Mouse (Mus musculus) embryonic facial prominence, embryonic 12.5 days (tissue): Measurements from ENCODE around the gene Kif21a. TPM values are rescaled to one million over a fixed set of nuclear protein-coding genes. Genes with fewer than 3 reads are reported as not detected.
A peak's percentile ranks its signal among the peaks of the same experiment; 100 is the strongest.

Experiments used
- ATAC-seq: fragments of 200-750 bp; cut with Nextera tagmentation; 2 replicates; pipeline ENCODE4 v1.8.0; 2017; ENCODE audit not compliant: insufficient number of reproducible peaks, insufficient read depth, low FRiP score, low TSS enrichment
- H3K27ac ChIP-seq: fragments of 300-500 bp; sonication (generic); 2 replicates; pipeline ENCODE4 v1.5.1; 2016; ENCODE audit warnings: mild to moderate bottlenecking
- H3K27me3 ChIP-seq: fragments of 300-500 bp; sonication (generic); 2 replicates; pipeline ENCODE4 v1.6.1; 2016; ENCODE audit warnings: mild to moderate bottlenecking, moderate library complexity
- H3K36me3 ChIP-seq: fragments of 300-500 bp; sonication (generic); 2 replicates; pipeline ENCODE4 v1.6.1; 2016; ENCODE audit warnings: mild to moderate bottlenecking
- H3K4me1 ChIP-seq: fragments of 300-500 bp; sonication (generic); 2 replicates; pipeline ENCODE4 v1.6.1; 2016
- H3K4me2 ChIP-seq: fragments of 300-500 bp; sonication (generic); replicated peaks from 2 replicates; pipeline ENCODE4 v1.6.1; 2016; ENCODE audit warnings: mild to moderate bottlenecking, moderate library complexity
- H3K4me3 ChIP-seq: fragments of 300-500 bp; sonication (generic); 2 replicates; pipeline ENCODE4 v1.5.1; 2016; ENCODE audit warnings: mild to moderate bottlenecking
- H3K9ac ChIP-seq: fragments of 300-500 bp; sonication (generic); 2 replicates; pipeline ENCODE4 v1.6.1; 2016; ENCODE audit warnings: mild to moderate bottlenecking, moderate library complexity
- H3K9me3 ChIP-seq: fragments of 300-500 bp; sonication (generic); 2 replicates; pipeline ENCODE4 v1.6.1; 2016; ENCODE audit warnings: mild to moderate bottlenecking, moderate library complexity
- WGBS: fragments of 180-500 bp; shearing (Covaris S2); methylation state at CpG from one replicate; pipeline ENCODE4 v1.1.7; 2016; 5-methylcytosine and 5-hydroxymethylcytosine counted together
- polyA plus RNA-seq: library from polyadenylated mRNA; unstranded; fragments of >200 nt; fragmentation: Nextera tagmentation; extraction: Ambion mirVana; gene quantifications from 2 replicates; pipeline ENCODE4 v1.2.1, GENCODE M21; 2016

Kif21a gene
- polyA plus RNA-seq, 1 experiment from 2014 or later, result 9.5 TPM

DNA sequence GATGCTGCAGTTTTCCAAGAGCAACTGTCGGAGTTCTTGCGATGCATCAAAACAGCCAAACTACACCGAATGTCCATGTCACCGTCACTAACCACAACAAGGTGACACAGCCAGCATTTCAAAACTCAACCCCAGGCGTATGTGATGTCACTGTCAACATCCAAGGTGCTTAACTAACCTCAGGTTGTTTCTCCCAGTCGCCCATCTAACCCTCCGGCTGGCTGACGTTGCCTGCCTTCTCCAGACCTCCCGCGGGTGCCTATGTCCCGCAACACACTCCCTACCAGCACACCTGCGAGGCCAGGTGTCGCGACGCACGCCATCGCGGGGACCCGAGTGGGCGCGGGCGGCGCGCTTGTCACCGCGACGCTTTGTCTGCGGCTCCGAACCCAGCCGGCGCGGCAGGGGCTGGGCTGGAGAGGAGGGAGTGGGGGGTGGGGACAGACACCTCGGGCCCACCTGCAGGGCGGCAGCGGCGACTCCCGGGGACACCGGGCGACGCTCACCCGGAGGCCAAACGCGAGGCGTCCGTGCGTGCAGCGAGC lies 725 bp downstream of the Kif21a start:
- WGBS, result 2% methylated on average over 47 of the region's 47 CpGs
- Histone ChIP-seq H3K36me3 (no peaks in the 10 kb centered on the region), H3K4me1 (peaks cover 2% of the 10 kb centered on the region; the same call in 1 of the 2 replicates), H3K9me3 (no peaks in the 10 kb centered on the region), H3K27ac (peak overlapping the region; percentile 84), H3K4me3 (peak overlapping the region; percentile 78), H3K27me3 (no peaks in the 10 kb centered on the region), H3K9ac (peak overlapping the region; percentile 75), H3K4me2 (peak overlapping the region; percentile 99)
- peak; percentile 49; the same call in 1 of the 2 replicates for ATAC-seq

GRCm38 (mm10) chr15:91047627-91048026 lies 2.1 kb downstream of the Kif21a start:
- 83% methylated on average over 11 of the region's 11 CpGs for WGBS

GRCm38 (mm10) chr15:91046506-91046905 lies 3.2 kb downstream of the Kif21a start:
- H3K27me3 ChIP-seq, result no peaks in the 10 kb centered on the region
- no peak overlapping the region for H3K9ac ChIP-seq
- no peaks in the 10 kb centered on the region for H3K36me3 ChIP-seq
- ATAC-seq, result no peak
- peaks cover 2% of the 10 kb centered on the region; the same call in 1 of the 2 replicates for H3K4me1 ChIP-seq
- 65% methylated on average over 8 of the region's 8 CpGs for WGBS
- no peak overlapping the region for H3K4me2 ChIP-seq
- H3K4me3 ChIP-seq, result no peak overlapping the region
- no peak overlapping the region for H3K27ac ChIP-seq
- H3K9me3 ChIP-seq, result no peaks in the 10 kb centered on the region

More at GRCm38 (mm10) chr15:91047627-91048026, 2.1 kb downstream of the Kif21a start:
- Histone ChIP-seq H3K36me3 (no peaks in the 10 kb centered on the region), H3K9ac (no peak overlapping the region), H3K4me2 (no peak overlapping the region), H3K27ac (no peak overlapping the region), H3K9me3 (no peaks in the 10 kb centered on the region), H3K4me3 (no peak overlapping the region), H3K4me1 (peaks cover 2% of the 10 kb centered on the region; the same call in 1 of the 2 replicates), H3K27me3 (no peaks in the 10 kb centered on the region)
- ATAC-seq, result no peak

DNA sequence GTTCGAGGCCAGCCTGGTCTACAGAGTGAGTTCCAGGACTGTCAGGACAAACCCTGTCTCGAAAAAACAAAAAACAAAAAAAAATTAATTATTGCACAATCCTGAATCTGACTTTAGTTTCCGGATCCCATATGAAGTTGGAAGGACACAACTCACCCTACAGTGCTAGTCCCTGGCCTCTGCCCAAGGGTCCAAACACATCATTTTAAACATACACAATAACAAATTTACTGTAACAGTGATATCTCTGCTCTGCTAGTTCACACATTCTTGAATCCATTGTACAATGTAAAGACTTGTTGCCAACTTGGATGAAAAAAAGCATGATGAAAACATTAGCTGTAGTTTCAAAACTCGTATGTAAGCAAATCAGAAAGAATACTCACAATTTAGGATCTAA lies 6.5 kb downstream of the Kif21a start:
- no peak overlapping the region for H3K4me3 ChIP-seq
- no peak overlapping the region for H3K9ac ChIP-seq
- ATAC-seq, result no peak
- WGBS, result 87% methylated on average over 4 of the region's 4 CpGs
- no peaks in the 10 kb centered on the region for H3K27me3 ChIP-seq
- H3K4me2 ChIP-seq, result no peak overlapping the region
- H3K9me3 ChIP-seq, result no peaks in the 10 kb centered on the region
- H3K27ac ChIP-seq, result no peak overlapping the region
- no peaks in the 10 kb centered on the region for H3K4me1 ChIP-seq
- H3K36me3 ChIP-seq, result no peaks in the 10 kb centered on the region

DNA sequence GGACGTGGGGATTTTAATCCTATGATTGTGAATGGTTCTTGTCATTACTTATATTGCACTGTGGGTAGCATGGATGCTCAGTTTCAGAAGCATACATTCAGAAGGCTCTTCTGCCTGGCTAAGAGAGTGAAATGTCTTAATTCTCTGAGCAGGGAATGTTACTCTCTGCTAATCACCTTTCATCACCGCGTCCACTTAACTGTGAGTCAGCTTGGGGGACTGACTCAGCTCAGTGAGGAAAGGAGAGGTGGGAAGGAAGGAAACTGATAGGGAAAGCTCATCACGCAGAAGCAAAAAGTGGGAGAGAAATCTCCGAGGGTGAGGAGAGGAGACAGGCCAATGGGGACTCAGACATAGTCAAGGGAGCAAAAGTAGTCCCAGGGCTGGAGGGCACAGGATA lies 10.9 kb downstream of the Kif21a start:
- Histone ChIP-seq H3K4me1 (no peaks in the 10 kb centered on the region), H3K36me3 (no peaks in the 10 kb centered on the region), H3K4me3 (no peak overlapping the region), H3K27ac (no peak overlapping the region), H3K9ac (no peak overlapping the region), H3K9me3 (no peaks in the 10 kb centered on the region), H3K4me2 (no peak overlapping the region), H3K27me3 (no peaks in the 10 kb centered on the region)
- no peak for ATAC-seq
- 79% methylated on average over 5 of the region's 5 CpGs for WGBS

GRCm38 (mm10) chr15:91034090-91034489 lies 15.7 kb downstream of the Kif21a start:
- ATAC-seq, result no peak
- H3K4me2 ChIP-seq, result no peak overlapping the region
- H3K36me3 ChIP-seq, result no peaks in the 10 kb centered on the region
- WGBS, result 43% methylated on average over 4 of the region's 4 CpGs
- no peaks in the 10 kb centered on the region for H3K27me3 ChIP-seq
- H3K9me3 ChIP-seq, result 0 out of 2 replicates have a peak, but pooled peaks cover 4% of the 10 kb centered on the region
- H3K4me3 ChIP-seq, result no peak overlapping the region
- no peak overlapping the region for H3K27ac ChIP-seq
- no peaks in the 10 kb centered on the region for H3K4me1 ChIP-seq
- no peak overlapping the region for H3K9ac ChIP-seq

- Histone ChIP-seq H3K36me3 (no peaks in the 10 kb centered on the region), H3K4me3 (no peak overlapping the region), H3K4me2 (no peak overlapping the region), H3K9me3 (0 out of 2 replicates have a peak, but pooled peaks cover 4% of the 10 kb centered on the region), H3K27ac (no peak overlapping the region), H3K9ac (no peak overlapping the region), H3K4me1 (no peaks in the 10 kb centered on the region), H3K27me3 (no peaks in the 10 kb centered on the region)
- ATAC-seq, result no peak
- 70% methylated on average over 6 of the region's 6 CpGs for whole genome bisulfite sequencing
Observed at GRCm38 (mm10) chr15:91033529-91033928, 16.2 kb downstream of the Kif21a start.

GRCm38 (mm10) chr15:91028962-91029361 lies 20.8 kb downstream of the Kif21a start:
- Histone ChIP-seq H3K4me3 (no peak overlapping the region), H3K27ac (no peak overlapping the region), H3K27me3 (no peaks in the 10 kb centered on the region), H3K4me1 (no peaks in the 10 kb centered on the region), H3K9ac (no peak overlapping the region), H3K9me3 (0 out of 2 replicates have a peak, but pooled peaks cover 4% of the 10 kb centered on the region), H3K4me2 (no peak overlapping the region), H3K36me3 (no peaks in the 10 kb centered on the region)
- ATAC-seq, result no peak
- 79% methylated on average over 10 of the region's 10 CpGs for WGBS

DNA sequence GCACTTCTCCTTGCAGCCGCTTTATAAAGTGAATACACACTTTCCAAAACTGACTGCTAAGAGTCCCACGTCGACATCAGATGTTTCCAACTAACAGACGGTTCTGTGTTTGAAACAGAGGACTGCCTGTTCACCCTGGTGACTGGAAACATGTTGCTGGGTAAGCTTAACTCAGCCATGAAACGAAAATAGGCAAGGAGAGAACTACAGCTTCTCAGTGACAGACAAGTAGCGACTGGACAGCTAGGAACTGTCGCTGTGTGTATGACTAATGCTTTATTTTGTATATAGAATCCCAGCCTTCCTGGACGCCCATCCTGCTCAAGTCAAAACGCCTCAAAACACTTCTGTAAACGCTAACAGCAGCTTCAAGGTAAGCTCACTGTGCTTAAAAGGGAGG lies 21.3 kb downstream of the Kif21a start:
- WGBS, result 36% methylated on average over 10 of the region's 10 CpGs
- Histone ChIP-seq H3K27me3 (no peaks in the 10 kb centered on the region), H3K4me2 (no peak overlapping the region), H3K36me3 (no peaks in the 10 kb centered on the region), H3K9ac (no peak overlapping the region), H3K4me3 (no peak overlapping the region), H3K27ac (no peak overlapping the region), H3K9me3 (0 out of 2 replicates have a peak, but pooled peaks cover 4% of the 10 kb centered on the region), H3K4me1 (no peaks in the 10 kb centered on the region)
- no peak for ATAC-seq

- H3K27ac ChIP-seq, result no peak overlapping the region
- H3K4me2 ChIP-seq, result no peak overlapping the region
- H3K27me3 ChIP-seq, result no peaks in the 10 kb centered on the region
- H3K9ac ChIP-seq, result no peak overlapping the region
- no peak overlapping the region for H3K4me3 ChIP-seq
- ATAC-seq, result no peak
- no peaks in the 10 kb centered on the region for H3K9me3 ChIP-seq
- H3K4me1 ChIP-seq, result peaks cover 9% of the 10 kb centered on the region; the same call in 1 of the 2 replicates
- WGBS, result 74% methylated on average over 8 of the region's 8 CpGs
- H3K36me3 ChIP-seq, result no peaks in the 10 kb centered on the region
Observed at GRCm38 (mm10) chr15:91022276-91022675, 27.5 kb downstream of the Kif21a start.

DNA sequence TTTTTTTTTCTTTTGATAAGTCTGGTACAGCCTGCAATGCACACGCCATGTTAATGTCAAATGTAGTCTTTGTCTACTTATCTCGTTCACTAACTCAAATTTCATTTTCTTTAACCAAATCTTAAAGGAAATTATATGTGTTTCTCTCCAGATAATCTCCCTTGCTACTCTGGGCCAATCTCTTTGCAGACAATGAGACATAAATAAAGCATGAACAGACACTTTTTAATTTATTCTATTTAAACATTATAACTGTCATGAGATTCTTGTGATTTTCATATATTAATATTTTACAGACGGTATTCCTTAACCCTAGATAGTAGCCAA lies 30.9 kb downstream of the Kif21a start:
- H3K27ac ChIP-seq, result no peak overlapping the region
- no peak overlapping the region for H3K4me3 ChIP-seq
- H3K27me3 ChIP-seq, result no peaks in the 10 kb centered on the region
- no peaks in the 10 kb centered on the region for H3K36me3 ChIP-seq
- no peak for ATAC-seq
- H3K4me2 ChIP-seq, result no peak overlapping the region
- peaks cover 11% of the 10 kb centered on the region; the same call in 1 of the 2 replicates for H3K4me1 ChIP-seq
- H3K9ac ChIP-seq, result no peak overlapping the region
- whole genome bisulfite sequencing, result 46% methylated on average over 3 of the region's 3 CpGs
- H3K9me3 ChIP-seq, result no peaks in the 10 kb centered on the region

DNA sequence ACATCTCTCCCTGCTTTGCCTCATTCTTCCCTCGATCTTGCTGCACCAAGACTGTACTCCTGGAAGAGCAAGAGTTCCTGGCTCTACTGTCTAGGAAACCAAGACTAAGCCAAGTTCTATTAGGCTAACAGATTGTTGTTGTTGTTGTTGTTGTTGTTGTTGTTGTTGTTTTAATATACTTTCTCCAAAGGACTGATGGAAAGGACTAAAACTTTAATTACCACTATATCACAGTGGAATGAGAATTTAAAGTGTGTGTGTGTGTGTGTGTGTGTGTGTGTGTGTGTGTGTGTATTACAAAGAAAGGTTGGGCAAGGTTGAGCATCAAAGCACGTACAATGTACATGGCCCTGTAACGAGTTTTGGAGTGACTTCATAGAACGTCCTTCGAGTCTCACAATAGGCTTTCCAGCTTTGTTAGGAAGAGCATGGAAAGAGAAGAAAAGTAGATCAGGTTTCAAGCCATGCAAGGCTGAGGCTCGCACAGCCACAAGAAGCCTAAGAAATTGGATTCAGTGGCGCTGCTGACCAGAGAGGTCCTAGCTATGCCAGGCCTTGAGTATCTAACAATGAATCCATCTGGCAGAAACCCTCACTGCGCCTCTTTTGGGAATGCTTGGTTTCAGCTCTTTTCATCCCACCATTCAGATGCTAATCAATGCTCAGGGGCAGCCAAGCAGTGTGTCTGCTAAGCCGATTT lies 31.4 kb downstream of the Kif21a start:
- no peak overlapping the region for H3K4me3 ChIP-seq
- no peak overlapping the region for H3K27ac ChIP-seq
- no peak overlapping the region for H3K9ac ChIP-seq
- no peak overlapping the region; the same call in 1 of the 2 replicates for H3K4me2 ChIP-seq
- H3K9me3 ChIP-seq, result no peaks in the 10 kb centered on the region
- peaks cover 11% of the 10 kb centered on the region; the same call in 1 of the 2 replicates for H3K4me1 ChIP-seq
- 31% methylated on average over 9 of the region's 9 CpGs for WGBS
- no peaks in the 10 kb centered on the region for H3K27me3 ChIP-seq
- no peaks in the 10 kb centered on the region for H3K36me3 ChIP-seq
- ATAC-seq, result 0 out of 2 replicates have a peak, but pooled peaks have one; percentile 11
